Mouse (Mus musculus) brain, embryonic 14.5 days (tissue): ENCODE measurements around the gene Ank2. TPM values are rescaled to one million over a fixed set of nuclear protein-coding genes. Genes with fewer than 3 reads are reported as not detected.

Experiments used
- DNase-seq: peaks from one replicate; pipeline ENCODE4 v3.0.0-alpha.2; 2011; ENCODE audit warnings: low read depth
- CTCF ChIP-seq: fragments of 200-500 bp; IDR thresholded peaks from 2 replicates; pipeline ENCODE4 v1.5.1; 2012; ENCODE audit warnings: inconsistent platforms, mild to moderate bottlenecking, moderate library complexity, borderline replicate concordance; ENCODE audit not compliant: insufficient read depth, insufficient read length; ENCODE audit errors: extremely low read depth
- POLR2A ChIP-seq: fragments of 200-500 bp; IDR thresholded peaks from 2 replicates; pipeline ENCODE4 v1.6.1; 2012; ENCODE audit warnings: mild to moderate bottlenecking, inconsistent platforms, borderline replicate concordance; ENCODE audit not compliant: poor library complexity, insufficient read depth, insufficient read length, severe bottlenecking; ENCODE audit errors: extremely low read depth
- polyA plus RNA-seq: library from polyadenylated mRNA; depleted of rRNA; stranded (reverse); fragments of >200 nt; gene quantifications from 2 replicates; pipeline ENCODE4 v1.2.3, GENCODE M21; 2012

Gene Ank2
- polyA plus RNA-seq, 1 experiment = 187 TPM

DNA sequence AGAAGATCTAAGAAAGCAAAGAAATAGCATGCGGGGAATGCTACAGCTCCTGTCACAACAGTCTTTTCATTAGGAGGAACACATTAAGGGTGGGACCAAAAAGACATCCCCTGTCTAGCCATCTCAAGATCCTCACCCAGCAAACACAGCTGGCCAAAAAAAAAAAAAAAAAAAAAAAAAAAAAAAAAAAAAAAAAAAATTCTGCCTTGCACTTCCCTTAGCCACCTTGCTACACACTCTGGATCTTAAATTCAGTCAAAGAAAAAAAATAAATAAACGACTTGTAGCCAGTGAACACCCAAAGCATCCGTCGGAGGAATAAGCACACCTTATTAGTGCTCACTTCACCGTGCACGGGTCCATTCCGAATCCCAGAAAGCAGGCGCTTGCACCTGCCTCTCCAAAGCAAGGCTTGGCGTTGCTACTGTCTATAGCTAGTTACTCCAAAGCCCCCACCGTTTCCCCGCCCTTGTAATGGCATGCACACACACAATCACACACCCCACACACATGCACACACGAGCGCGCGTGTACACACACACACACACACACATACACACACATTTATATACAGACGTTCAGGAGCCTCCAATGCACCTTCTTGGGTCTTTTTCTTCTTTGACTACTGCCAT, 273.9 kb downstream of the Ank2 start:
- DNase-seq = peak; percentile 73
- TF ChIP-seq CTCF = no peak
- no peak for TF ChIP-seq POLR2A

DNA sequence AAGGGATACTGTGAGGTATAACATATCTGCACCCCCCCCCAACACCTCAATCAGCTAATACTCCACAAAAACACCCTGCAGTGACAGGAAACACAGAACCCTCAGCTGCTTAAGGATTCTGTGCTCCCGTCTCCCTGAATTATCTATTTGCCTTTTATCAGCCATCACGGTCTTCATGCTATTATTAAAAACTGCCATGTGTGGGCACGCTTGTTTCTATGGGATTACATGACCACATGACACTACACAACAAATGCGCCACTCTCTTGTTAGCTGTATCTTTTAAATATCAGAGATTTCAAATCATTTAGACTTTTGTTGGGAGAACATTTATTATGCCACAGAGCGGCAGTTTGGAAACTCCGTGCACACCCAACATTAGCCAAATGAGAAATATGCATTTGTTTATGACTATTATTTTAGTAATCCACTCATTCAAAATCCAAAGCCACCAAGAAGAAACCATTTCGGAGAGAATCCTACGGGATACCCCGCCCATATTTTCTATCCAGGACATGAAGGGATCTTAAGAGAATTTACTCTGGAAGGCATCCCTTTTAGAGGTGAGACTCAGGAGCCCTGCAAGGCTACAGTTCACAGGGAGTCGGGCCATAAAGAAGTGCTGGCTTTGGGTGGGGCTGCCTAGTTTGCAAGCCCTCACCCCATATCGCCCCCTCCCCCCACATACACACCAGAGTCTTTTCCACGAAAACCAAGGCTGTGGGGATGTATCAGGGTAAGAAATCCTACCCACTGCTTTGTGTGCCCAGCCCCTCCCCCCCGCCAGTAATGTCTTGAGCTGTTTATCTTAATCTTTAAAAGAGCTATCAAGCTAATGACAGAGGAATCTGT, 274.6 kb downstream of the Ank2 start:
- peak; percentile 67 for DNase-seq
- TF ChIP-seq POLR2A (no peak), CTCF (no peak)

GRCm38 (mm10) chr3:127222086-127222485, 277.1 kb downstream of the Ank2 start:
- TF ChIP-seq POLR2A (no peak), CTCF (no peak)
- DNase-seq = no peak

DNA sequence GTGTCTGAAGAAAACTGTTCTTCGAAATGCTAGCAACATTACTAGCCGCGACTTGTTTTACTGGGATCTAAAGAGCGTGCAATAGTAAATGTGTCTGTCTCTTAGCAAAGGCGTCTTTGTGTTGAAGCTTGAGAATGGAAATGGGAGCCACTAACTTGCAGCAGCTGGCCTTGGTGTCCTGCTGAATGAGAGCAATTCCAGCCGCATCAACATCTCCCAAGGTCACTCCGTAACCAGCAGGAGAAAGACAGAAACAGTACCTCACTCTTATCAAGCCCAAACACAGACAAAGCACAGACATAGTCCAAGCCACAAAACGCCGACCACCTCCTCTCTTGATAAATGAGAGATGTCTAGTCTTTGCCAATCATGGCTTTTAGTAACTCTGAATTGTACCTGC, 278.3 kb downstream of the Ank2 start:
- DNase-seq = no peak
- no peak for TF ChIP-seq POLR2A
- no peak for TF ChIP-seq CTCF

DNA sequence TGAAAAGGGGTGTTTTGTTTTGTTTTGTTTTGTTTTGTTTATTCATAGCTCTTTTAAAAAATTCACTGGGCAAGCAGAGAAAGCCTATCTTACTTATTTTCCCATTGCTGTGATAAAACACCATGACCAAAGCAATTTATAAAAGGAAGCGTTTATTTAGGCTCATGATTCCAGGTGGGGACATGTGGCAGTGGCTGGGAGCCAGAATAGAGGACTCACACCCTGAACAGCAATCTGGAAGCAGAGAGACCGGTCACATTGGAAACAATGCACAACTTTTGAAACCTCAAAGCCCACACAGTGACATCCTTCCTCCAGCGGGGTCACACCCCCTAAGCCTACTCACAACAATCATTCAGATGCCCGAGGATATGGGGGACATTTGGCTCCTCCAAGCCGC, 285.6 kb downstream of the Ank2 start:
- DNase-seq = no peak
- TF ChIP-seq POLR2A (no peak), CTCF (no peak)

DNA sequence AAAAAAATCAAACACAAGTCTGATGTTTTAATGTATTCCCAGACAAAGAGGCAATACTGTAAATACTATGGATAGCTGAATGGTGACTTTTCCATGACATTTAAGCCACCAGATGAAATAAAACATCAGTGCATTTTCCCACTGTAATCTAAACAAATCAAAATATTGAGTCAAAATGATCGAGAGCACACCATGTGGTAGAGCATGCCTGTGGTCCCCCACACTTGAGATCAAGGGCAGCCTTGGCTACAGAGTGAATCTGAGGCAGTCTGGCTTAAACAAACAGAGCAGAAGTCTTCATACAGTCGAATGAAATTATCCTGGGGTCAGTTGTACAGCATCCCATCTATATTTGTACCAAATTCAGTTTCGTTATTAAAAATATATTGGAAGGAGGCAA, 288.0 kb downstream of the Ank2 start:
- DNase-seq = no peak
- TF ChIP-seq CTCF = no peak
- TF ChIP-seq POLR2A = no peak

GRCm38 (mm10) chr3:127210552-127210951, 288.6 kb downstream of the Ank2 start:
- DNase-seq = peak; percentile 59
- TF ChIP-seq CTCF (no peak), POLR2A (no peak)

GRCm38 (mm10) chr3:127208871-127209270, 290.3 kb downstream of the Ank2 start:
- TF ChIP-seq CTCF (no peak), POLR2A (no peak)
- DNase-seq = no peak

- TF ChIP-seq CTCF (no peak), POLR2A (no peak)
- DNase-seq = peak; percentile 41
Observed at GRCm38 (mm10) chr3:127205883-127206434, 293.2 kb downstream of the Ank2 start.

- TF ChIP-seq POLR2A (no peak), CTCF (no peak)
- no peak for DNase-seq
Observed at GRCm38 (mm10) chr3:127202484-127203115, 296.6 kb downstream of the Ank2 start.

- TF ChIP-seq POLR2A = no peak
- TF ChIP-seq CTCF = no peak
- DNase-seq = no peak
Observed at GRCm38 (mm10) chr3:127200789-127201188, 298.4 kb downstream of the Ank2 start.

GRCm38 (mm10) chr3:127199112-127199665, 300.0 kb downstream of the Ank2 start:
- no peak for DNase-seq

More at GRCm38 (mm10) chr3:127199112-127199665, 300.0 kb downstream of the Ank2 start:
- TF ChIP-seq POLR2A = no peak
- no peak for TF ChIP-seq CTCF
